Mouse (Mus musculus): ENCODE results near the gene Ptpn12. TPM values are rescaled to one million over a fixed set of nuclear protein-coding genes. Genes with fewer than 3 reads are reported as not detected.

The Ptpn12 gene
- polyA plus RNA-seq, 1 experiment from 2014 or later: 31.1 TPM

GRCm38 (mm10) chr5:20964446-20964845 lies 91.3 kb downstream of the Ptpn12 start:
- TF ChIP-seq CTCF (IDR thresholded peaks at IDR 0.05; ENCODE audit: low read depth): no peak
- Histone ChIP-seq H3K27ac (ENCODE audit: low read depth) (no peak overlapping the region), H3K9ac (no peak overlapping the region), H3K27me3 (ENCODE audit: insufficient read depth, low read length) (no peaks in the 10 kb centered on the region), H3K4me1 (ENCODE audit: insufficient read depth) (no peaks in the 10 kb centered on the region), H3K36me3 (ENCODE audit: insufficient read depth) (no peaks in the 10 kb centered on the region), H3K4me2 (no peak overlapping the region), H3K9me3 (ENCODE audit: low read depth, low read length) (no peaks in the 10 kb centered on the region), H3K4me3 (ENCODE audit: low read depth, low read length) (no peak overlapping the region)
- no peak for DNase-seq
- WGBS: 80% methylated on average over 6 of the region's 6 CpGs
- no peak for ATAC-seq (ENCODE audit: insufficient read depth)

DNA sequence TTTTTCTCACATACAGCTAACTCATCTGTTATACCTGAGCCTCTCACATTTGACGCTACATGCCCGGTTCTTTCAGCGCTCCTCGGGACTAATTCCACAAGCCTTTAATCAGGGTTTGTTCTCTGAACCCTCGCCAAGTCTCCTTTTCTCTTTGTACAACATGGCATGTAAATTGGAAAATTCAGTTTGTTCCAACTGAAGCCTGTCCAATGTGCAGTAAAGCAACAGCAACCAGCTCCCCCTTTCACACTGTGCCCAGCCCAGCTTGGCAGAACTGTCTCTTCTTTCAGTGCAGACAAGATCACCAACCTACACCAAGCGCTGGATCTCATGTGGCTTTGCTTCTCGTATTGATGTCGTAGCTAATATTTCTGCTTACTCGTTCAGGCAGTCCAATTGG lies 92.4 kb downstream of the Ptpn12 start:
- Histone ChIP-seq H3K36me3 (ENCODE audit: insufficient read depth) (no peaks in the 10 kb centered on the region), H3K9me3 (ENCODE audit: low read depth, low read length) (no peaks in the 10 kb centered on the region), H3K9ac (no peak overlapping the region), H3K4me1 (ENCODE audit: insufficient read depth) (no peaks in the 10 kb centered on the region), H3K4me3 (ENCODE audit: low read depth, low read length) (no peak overlapping the region), H3K27me3 (ENCODE audit: insufficient read depth, low read length) (no peaks in the 10 kb centered on the region), H3K4me2 (no peak overlapping the region), H3K27ac (ENCODE audit: low read depth) (no peak overlapping the region)
- no peak for TF ChIP-seq CTCF (IDR thresholded peaks at IDR 0.05; ENCODE audit: low read depth)
- 91% methylated on average over 9 of the region's 9 CpGs for WGBS
- no peak for DNase-seq
- no peak for ATAC-seq (ENCODE audit: insufficient read depth)

- no peaks in the 10 kb centered on the region for H3K27me3 ChIP-seq (ENCODE audit: insufficient read depth, low read length)
- H3K36me3 ChIP-seq (ENCODE audit: insufficient read depth): peaks cover 5% of the 10 kb centered on the region
- 84% methylated on average over 2 of the region's 2 CpGs for WGBS
- DNase-seq (no peak), ATAC-seq (ENCODE audit: insufficient read depth) (no peak)
- H3K9me3 ChIP-seq (ENCODE audit: low read depth, low read length): peaks cover 7% of the 10 kb centered on the region; the same call in 1 of the 2 replicates
- no peak overlapping the region for H3K27ac ChIP-seq (ENCODE audit: low read depth)
- no peak overlapping the region for H3K4me2 ChIP-seq
- H3K9ac ChIP-seq: no peak overlapping the region
- TF ChIP-seq CTCF (IDR thresholded peaks at IDR 0.05; ENCODE audit: low read depth): no peak
- H3K4me3 ChIP-seq (ENCODE audit: low read depth, low read length): no peak overlapping the region
- no peaks in the 10 kb centered on the region for H3K4me1 ChIP-seq (ENCODE audit: insufficient read depth)
These were observed 94.8 kb downstream of the Ptpn12 start for GRCm38 (mm10) chr5:20960927-20961326.

- H3K36me3 ChIP-seq (ENCODE audit: insufficient read depth): peaks cover 5% of the 10 kb centered on the region
- 92% methylated on average over 3 of the region's 3 CpGs for WGBS
- DNase-seq: no peak
- H3K4me1 ChIP-seq (ENCODE audit: insufficient read depth): 0 out of 2 replicates have a peak, but pooled peaks cover 4% of the 10 kb centered on the region
- H3K9me3 ChIP-seq (ENCODE audit: low read depth, low read length): peaks cover 7% of the 10 kb centered on the region; the same call in 1 of the 2 replicates
- no peaks in the 10 kb centered on the region for H3K27me3 ChIP-seq (ENCODE audit: insufficient read depth, low read length)
- H3K27ac ChIP-seq (ENCODE audit: low read depth): no peak within 1 kb of the TSS
- ATAC-seq (ENCODE audit: insufficient read depth): no peak
- H3K4me2 ChIP-seq: no peak within 1 kb of the TSS
- no peak within 1 kb of the TSS for H3K4me3 ChIP-seq (ENCODE audit: low read depth, low read length)
- no peak for TF ChIP-seq CTCF (IDR thresholded peaks at IDR 0.05; ENCODE audit: low read depth)
- H3K9ac ChIP-seq: no peak within 1 kb of the TSS
These were observed 99.4 kb downstream of the Ptpn12 start, which contains the start of gene Rsbn1l for GRCm38 (mm10) chr5:20956298-20956697. Gene Rsbn1l, minus strand, starts transcription at chr5:20956398.

DNA sequence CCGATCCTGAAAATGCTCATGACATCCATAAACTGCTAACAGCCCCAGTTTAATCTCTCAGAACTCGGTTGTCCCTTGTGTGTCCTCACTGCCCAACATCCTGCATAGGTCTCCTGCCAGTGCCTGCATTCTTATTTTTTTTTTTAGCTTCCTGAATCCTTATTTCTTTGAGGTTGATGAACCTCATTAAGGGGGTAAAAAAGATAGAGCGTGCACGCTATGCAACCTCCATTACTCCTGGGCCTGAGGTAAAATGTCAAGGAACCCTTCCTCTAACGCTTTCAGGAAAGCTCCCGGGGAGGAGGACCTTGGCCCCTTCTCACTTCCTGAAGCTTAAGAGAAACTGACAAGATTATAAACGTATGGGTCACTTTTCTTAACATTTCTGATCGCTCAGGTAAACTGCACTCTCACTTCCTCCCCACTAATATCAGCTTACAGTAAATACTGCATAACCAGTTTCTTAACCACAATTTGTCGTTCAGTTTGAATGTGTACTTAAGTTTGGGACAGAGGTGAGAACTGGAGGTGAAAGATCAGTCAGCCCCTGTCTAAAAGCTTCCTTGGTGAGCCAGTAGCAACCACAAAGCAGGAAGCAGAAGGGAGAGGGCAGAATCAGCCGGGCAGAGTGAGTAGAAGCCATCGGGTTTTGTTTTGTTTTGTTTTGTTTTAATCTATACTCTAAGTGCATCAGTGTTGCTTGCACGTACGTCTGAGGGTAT lies 100.4 kb downstream of the Ptpn12 start:
- H3K9me3 ChIP-seq (ENCODE audit: low read depth, low read length): peaks cover 7% of the 10 kb centered on the region; the same call in 1 of the 2 replicates
- no peak overlapping the region for H3K27ac ChIP-seq (ENCODE audit: low read depth)
- H3K36me3 ChIP-seq (ENCODE audit: insufficient read depth): peaks cover 5% of the 10 kb centered on the region
- H3K4me1 ChIP-seq (ENCODE audit: insufficient read depth): 0 out of 2 replicates have a peak, but pooled peaks cover 4% of the 10 kb centered on the region
- TF ChIP-seq CTCF (IDR thresholded peaks at IDR 0.05; ENCODE audit: low read depth): no peak
- 50% methylated on average over 13 of the region's 13 CpGs for WGBS
- ATAC-seq (ENCODE audit: insufficient read depth) (no peak), DNase-seq (no peak)
- H3K4me2 ChIP-seq: no peak overlapping the region
- no peaks in the 10 kb centered on the region for H3K27me3 ChIP-seq (ENCODE audit: insufficient read depth, low read length)
- no peak overlapping the region for H3K9ac ChIP-seq
- no peak overlapping the region for H3K4me3 ChIP-seq (ENCODE audit: low read depth, low read length)

DNA sequence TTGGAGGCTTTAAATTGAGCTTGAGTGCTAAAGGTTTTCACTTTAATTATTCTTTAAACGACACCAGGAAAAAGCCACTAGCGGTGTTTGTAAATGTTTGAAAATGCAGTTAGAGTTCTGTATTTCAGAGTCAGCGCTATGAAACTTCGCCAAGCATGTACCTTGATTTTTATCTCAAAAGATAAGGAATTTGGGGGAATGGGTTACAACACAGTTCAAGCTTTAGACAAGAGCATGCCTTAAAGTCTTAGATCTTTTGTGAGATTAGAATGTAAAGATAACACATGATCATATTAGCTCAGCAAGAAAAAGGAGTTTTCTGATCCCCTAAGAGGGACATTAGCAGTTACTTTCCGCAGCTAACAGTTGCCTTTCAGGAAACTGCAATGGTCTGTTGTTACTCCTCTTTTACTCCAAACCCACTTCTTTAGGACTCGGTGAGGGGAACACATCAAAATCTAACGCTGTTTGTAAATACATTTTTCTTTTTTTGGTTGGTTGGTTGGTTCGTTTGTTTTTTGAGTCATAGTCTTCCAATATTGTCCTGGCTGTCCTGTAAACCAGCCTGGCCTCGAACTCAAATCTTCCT lies 103.3 kb downstream of the Ptpn12 start:
- peak overlapping the region; percentile 93 for H3K4me3 ChIP-seq (ENCODE audit: low read depth, low read length)
- H3K27ac ChIP-seq (ENCODE audit: low read depth): peak overlapping the region; percentile 98
- peaks cover 5% of the 10 kb centered on the region for H3K36me3 ChIP-seq (ENCODE audit: insufficient read depth)
- peaks cover 10% of the 10 kb centered on the region; the same call in 1 of the 2 replicates for H3K4me1 ChIP-seq (ENCODE audit: insufficient read depth)
- peak overlapping the region; percentile 94 for H3K9ac ChIP-seq
- peak overlapping the region; percentile 71 for H3K4me2 ChIP-seq
- no peak for ATAC-seq (ENCODE audit: insufficient read depth)
- DNase-seq: peak; percentile 14
- peaks cover 7% of the 10 kb centered on the region; the same call in 1 of the 2 replicates for H3K9me3 ChIP-seq (ENCODE audit: low read depth, low read length)
- H3K27me3 ChIP-seq (ENCODE audit: insufficient read depth, low read length): no peaks in the 10 kb centered on the region
- WGBS: 15% methylated on average over 9 of the region's 9 CpGs
- no peak for TF ChIP-seq CTCF (IDR thresholded peaks at IDR 0.05; ENCODE audit: low read depth)

DNA sequence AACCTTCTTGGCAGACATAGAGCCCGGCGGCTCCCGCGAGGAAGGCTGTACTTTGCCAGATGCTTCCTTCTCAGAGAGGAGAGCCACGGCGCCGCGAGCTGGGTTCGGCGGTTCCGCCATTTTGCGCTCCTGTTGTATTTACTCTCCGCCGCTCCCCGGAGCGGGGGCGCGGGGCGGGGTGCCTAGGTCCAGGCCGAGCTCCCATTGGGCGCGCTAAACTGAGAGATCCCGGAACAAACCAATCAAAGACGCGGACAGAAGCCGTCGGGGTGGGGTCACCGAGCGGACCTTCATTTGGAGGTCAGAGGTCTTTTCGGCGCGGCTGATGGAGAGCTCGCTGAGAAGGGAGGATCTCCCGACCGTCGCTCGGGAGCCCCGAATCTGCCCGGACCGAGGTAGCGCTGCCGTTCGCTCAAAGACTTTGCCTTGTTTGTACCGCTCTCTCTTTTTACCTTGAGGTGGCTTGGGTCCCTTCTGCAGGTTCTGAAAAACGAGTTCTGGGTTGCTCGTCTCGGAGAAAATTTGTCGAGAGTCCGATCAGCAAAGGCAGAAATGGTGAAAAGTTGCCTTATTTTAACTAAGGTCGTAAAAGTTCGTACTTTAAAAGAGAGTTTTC lies 103.9 kb downstream of the Ptpn12 start:
- TF ChIP-seq CTCF (IDR thresholded peaks at IDR 0.05; ENCODE audit: low read depth): no peak
- no peaks in the 10 kb centered on the region for H3K27me3 ChIP-seq (ENCODE audit: insufficient read depth, low read length)
- H3K4me3 ChIP-seq (ENCODE audit: low read depth, low read length): peak overlapping the region; percentile 93
- ATAC-seq (ENCODE audit: insufficient read depth) (peak; percentile 100), DNase-seq (peak; percentile 98)
- H3K4me1 ChIP-seq (ENCODE audit: insufficient read depth): peaks cover 10% of the 10 kb centered on the region; the same call in 1 of the 2 replicates
- under 1% methylated on average over 51 of the region's 51 CpGs for WGBS
- peak overlapping the region; percentile 94 for H3K9ac ChIP-seq
- H3K4me2 ChIP-seq: peak overlapping the region; percentile 73
- H3K36me3 ChIP-seq (ENCODE audit: insufficient read depth): peaks cover 1% of the 10 kb centered on the region
- H3K9me3 ChIP-seq (ENCODE audit: low read depth, low read length): peaks cover 3% of the 10 kb centered on the region; the same call in 1 of the 2 replicates
- peak overlapping the region; percentile 98 for H3K27ac ChIP-seq (ENCODE audit: low read depth)

Data from lung, embryonic 14.5 days (tissue).